Mouse (Mus musculus) MEL (cell line): ENCODE measurements around the gene Fam185a. TPM values are rescaled to one million over a fixed set of nuclear protein-coding genes. Genes with fewer than 3 reads are reported as not detected.

ENCODE experiments used
- DNase-seq: peaks from one replicate; pipeline ENCODE4 v3.0.0; 2011; ENCODE audit warnings: low read depth, low spot score
- H3K27ac ChIP-seq: 2 replicates; pipeline ENCODE4 v1.5.1; 2012; ENCODE audit warnings: low read depth, mild to moderate bottlenecking, control low read depth, low read length, moderate library complexity; ENCODE audit not compliant: control insufficient read depth
- H3K27me3 ChIP-seq, 2 experiments: fragments of 150-350 bp in 1 of 2; sonication (generic) in 1 of 2; 2 replicates each; pipeline ENCODE4 v1.6.1; 2012; ENCODE audit warnings: low read length in 2 of 2, mild to moderate bottlenecking in 2 of 2, improper control_type of control experiment in 1 of 2, moderate library complexity in 1 of 2; ENCODE audit not compliant: insufficient read depth in 2 of 2, control insufficient read depth in 1 of 2
- H3K36me3 ChIP-seq, 2 experiments: 2 replicates each; pipeline ENCODE4 v1.6.1; 2012 to 2014; ENCODE audit warnings: low read length in 2 of 2, improper control_type of control experiment in 1 of 2, inconsistent platforms in 1 of 2, mild to moderate bottlenecking in 1 of 2; ENCODE audit not compliant: insufficient read depth in 2 of 2, control insufficient read depth in 1 of 2
- H3K4me1 ChIP-seq, 2 experiments: fragments of 150-350 bp in 1 of 2; sonication (generic) in 1 of 2; 2 replicates each; pipeline ENCODE4 v1.6.1; 2012; ENCODE audit warnings: low read length in 2 of 2, improper control_type of control experiment in 1 of 2, mild to moderate bottlenecking in 1 of 2; ENCODE audit not compliant: insufficient read depth in 2 of 2, control insufficient read depth in 1 of 2
- H3K4me3 ChIP-seq, 2 experiments: fragments of 150-350 bp in 1 of 2; sonication (generic) in 1 of 2; 2 replicates each; pipeline ENCODE4 v1.5.1; 2012; ENCODE audit warnings: low read depth in 2 of 2, low read length in 2 of 2, mild to moderate bottlenecking in 2 of 2, moderate library complexity in 2 of 2, control low read depth in 1 of 2, improper control_type of control experiment in 1 of 2; ENCODE audit not compliant: control insufficient read depth in 1 of 2, insufficient read depth in 1 of 2
- H3K79me2 ChIP-seq: 2 replicates; pipeline ENCODE4 v1.6.1; 2012; ENCODE audit warnings: mild to moderate bottlenecking, low read length, moderate library complexity; ENCODE audit not compliant: control insufficient read depth, poor library complexity, insufficient read depth
- H3K9ac ChIP-seq: 2 replicates; pipeline ENCODE4 v1.6.1; 2012; ENCODE audit warnings: low read depth, mild to moderate bottlenecking, control low read depth, low read length, moderate library complexity; ENCODE audit not compliant: control insufficient read depth, poor library complexity, severe bottlenecking
- H3K9me3 ChIP-seq: fragments of 150-350 bp; sonication (generic); replicated peaks from 2 replicates; pipeline ENCODE4 v1.6.1; 2012; ENCODE audit warnings: mild to moderate bottlenecking, low read length, improper control_type of control experiment, moderate library complexity; ENCODE audit not compliant: insufficient read depth
- CHD1 ChIP-seq: IDR thresholded peaks from 2 replicates; pipeline ENCODE4 v1.6.1; 2012; ENCODE audit warnings: low read depth, mild to moderate bottlenecking, inconsistent platforms, low read length, improper control_type of control experiment
- CTCF ChIP-seq, 3 experiments: IDR thresholded peaks in 2 of 3; conservative IDR thresholded peaks in 1 of 3; 2 replicates each; pipeline ENCODE4 v1.5.1; 2011 to 2012; ENCODE audit warnings: low read length in 3 of 3, low read depth in 2 of 3, mild to moderate bottlenecking in 2 of 3, improper control_type of control experiment in 1 of 3, inconsistent platforms in 1 of 3, mixed read lengths in 1 of 3, moderate library complexity in 1 of 3; ENCODE audit not compliant: control insufficient read depth in 1 of 3, insufficient read depth in 1 of 3, poor library complexity in 1 of 3, severe bottlenecking in 1 of 3
- ELF1 ChIP-seq: IDR thresholded peaks from 2 replicates; pipeline ENCODE4 v1.6.1; 2014; ENCODE audit warnings: low read depth, mild to moderate bottlenecking, inconsistent platforms, low read length, improper control_type of control experiment, moderate library complexity
- ETS1 ChIP-seq: IDR thresholded peaks from 2 replicates; pipeline ENCODE4 v1.6.1; 2012; ENCODE audit warnings: low read depth, mild to moderate bottlenecking, inconsistent platforms, low read length, improper control_type of control experiment, moderate library complexity
- GABPA ChIP-seq: IDR thresholded peaks from 2 replicates; pipeline ENCODE4 v1.6.1; 2012; ENCODE audit warnings: low read depth, mild to moderate bottlenecking, inconsistent platforms, low read length, improper control_type of control experiment, moderate library complexity
- GATA1 ChIP-seq: IDR thresholded peaks from 2 replicates; pipeline ENCODE4 v1.6.1; 2011; ENCODE audit warnings: low read depth, low read length, improper control_type of control experiment
- HCFC1 ChIP-seq: IDR thresholded peaks from 2 replicates; pipeline ENCODE4 v1.6.1; 2012; ENCODE audit warnings: low read depth, mild to moderate bottlenecking, inconsistent platforms, low read length, improper control_type of control experiment, moderate library complexity
- MAFK ChIP-seq: IDR thresholded peaks from 2 replicates; pipeline ENCODE4 v1.6.1; 2011; ENCODE audit warnings: low read depth, mild to moderate bottlenecking, low read length, improper control_type of control experiment, borderline replicate concordance
- MAZ ChIP-seq: IDR thresholded peaks from 2 replicates; pipeline ENCODE4 v1.6.1; 2012; ENCODE audit warnings: low read depth, mild to moderate bottlenecking, inconsistent platforms, low read length, improper control_type of control experiment
- MEF2A ChIP-seq: IDR thresholded peaks from 2 replicates; pipeline ENCODE4 v1.6.1; 2014; ENCODE audit warnings: low read depth, mild to moderate bottlenecking, inconsistent platforms, low read length, improper control_type of control experiment; ENCODE audit not compliant: poor library complexity, insufficient replicate concordance, severe bottlenecking; ENCODE audit errors: extremely low read depth
- NELFE ChIP-seq: IDR thresholded peaks from 2 replicates; pipeline ENCODE4 v1.6.1; 2011; ENCODE audit warnings: low read depth, low read length, improper control_type of control experiment
- NRF1 ChIP-seq: IDR thresholded peaks from 2 replicates; pipeline ENCODE4 v1.6.1; 2014; ENCODE audit warnings: low read depth, mild to moderate bottlenecking, inconsistent platforms, low read length, improper control_type of control experiment, moderate library complexity; ENCODE audit not compliant: poor library complexity, insufficient read depth, severe bottlenecking
- POLR2AphosphoS2 ChIP-seq: IDR thresholded peaks from 2 replicates; pipeline ENCODE4 v1.6.1; 2011; ENCODE audit warnings: low read length, improper control_type of control experiment
- POLR2AphosphoS5 ChIP-seq: IDR thresholded peaks from 2 replicates; pipeline ENCODE4 v1.6.1; 2012; ENCODE audit warnings: low read depth, borderline replicate concordance, mild to moderate bottlenecking, inconsistent platforms, low read length, moderate library complexity, mixed read lengths
- RCOR1 ChIP-seq: IDR thresholded peaks from 2 replicates; pipeline ENCODE4 v1.6.1; 2012; ENCODE audit warnings: low read depth, mild to moderate bottlenecking, inconsistent platforms, low read length, improper control_type of control experiment
- SIN3A ChIP-seq: IDR thresholded peaks from 2 replicates; pipeline ENCODE4 v1.6.1; 2012; ENCODE audit warnings: low read length, improper control_type of control experiment, inconsistent platforms
- SMC3 ChIP-seq: IDR thresholded peaks from 2 replicates; pipeline ENCODE4 v1.6.1; 2011; ENCODE audit warnings: low read depth, low read length, improper control_type of control experiment
- TAL1 ChIP-seq: IDR thresholded peaks from 2 replicates; pipeline ENCODE4 v1.6.1; 2012; ENCODE audit warnings: mild to moderate bottlenecking, inconsistent platforms, low read length, moderate library complexity, mixed read lengths
- TCF12 ChIP-seq: IDR thresholded peaks from 2 replicates; pipeline ENCODE4 v1.6.1; 2014; ENCODE audit warnings: low read depth, mild to moderate bottlenecking, inconsistent platforms, low read length, improper control_type of control experiment, moderate library complexity
- USF2 ChIP-seq, 2 experiments: IDR thresholded peaks; 2 replicates each; pipeline ENCODE4 v1.6.1; 2011 to 2012; ENCODE audit warnings: improper control_type of control experiment in 2 of 2, low read length in 2 of 2, borderline replicate concordance in 1 of 2, inconsistent platforms in 1 of 2, low read depth in 1 of 2, mild to moderate bottlenecking in 1 of 2; ENCODE audit not compliant: insufficient read depth in 1 of 2
- ZC3H11A ChIP-seq: IDR thresholded peaks from 2 replicates; pipeline ENCODE4 v1.6.1; 2012; ENCODE audit warnings: low read depth, mild to moderate bottlenecking, inconsistent platforms, low read length, improper control_type of control experiment
- ZNF384 ChIP-seq: IDR thresholded peaks from 2 replicates; pipeline ENCODE4 v1.6.1; 2012; ENCODE audit warnings: low read depth, mild to moderate bottlenecking, inconsistent platforms, low read length, improper control_type of control experiment
- polyA plus RNA-seq, 2 experiments: library from polyadenylated mRNA; stranded (reverse) in 1 of 2; unstranded in 1 of 2; fragments of >175 nt in 1 of 2; fragments of >200 nt in 1 of 2; gene quantifications; 2 replicates each; pipeline versions ENCODE4 v1.2.1 to v1.2.4; 2012; ENCODE audit warnings: low replicate concordance in 2 of 2, low read depth in 1 of 2; ENCODE audit not compliant: insufficient read length in 2 of 2, insufficient read depth in 1 of 2, missing spikeins in 1 of 2
- total RNA-seq: library from RNA; depleted of rRNA; stranded (reverse); fragments of 300-350 nt; gene quantifications from 2 replicates; pipeline ENCODE4 v1.2.3, GENCODE M21; 2012

Fam185a gene
- total and polyA plus RNA-seq, 3 experiments = 20.2 to 28.3 TPM; not detected in 1

- Histone ChIP-seq H3K4me1 (no peaks in the 10 kb centered on the region), H3K9me3 (no peaks in the 10 kb centered on the region), H3K4me3 (no peak overlapping the region), H3K27ac (no peak overlapping the region), H3K36me3 (no peaks in the 10 kb centered on the region), H3K9ac (no peak overlapping the region), H3K27me3 (peaks cover 0 to 1% of the 10 kb centered on the region in 2 experiments; a peak in 2 of 4 replicates), H3K79me2 (no peaks in the 10 kb centered on the region)
- no peak for DNase-seq
- TF ChIP-seq GABPA = no peak
- TF ChIP-seq MAZ = no peak
- no peak for TF ChIP-seq ELF1
- TF ChIP-seq ZC3H11A = no peak
- no peak for TF ChIP-seq POLR2AphosphoS5
- no peak for TF ChIP-seq TAL1
- no peak for TF ChIP-seq CHD1
- no peak for TF ChIP-seq SIN3A
- no peak for TF ChIP-seq CTCF (IDR thresholded peaks at IDR 0.05 in 2 of 3, conservative IDR thresholded peaks at IDR 0.05 in 1 of 3; ENCODE audit: control insufficient read depth in 1 of 3, insufficient read depth in 1 of 3, low read depth in 2 of 3, low read length in 3 of 3, poor library complexity in 1 of 3, severe bottlenecking in 1 of 3)
These were observed 66.7 kb downstream of the Fam185a start for GRCm38 (mm10) chr5:21491469-21491868.

GRCm38 (mm10) chr5:21492213-21492612, 67.5 kb downstream of the Fam185a start:
- TF ChIP-seq MAFK (no peak), POLR2AphosphoS2 (no peak), ETS1 (no peak), RCOR1 (no peak), NELFE (no peak), GABPA (no peak), MEF2A (no peak), NRF1 (no peak), TCF12 (no peak), USF2 (IDR thresholded peaks at IDR 0.05; ENCODE audit: borderline replicate concordance in 1 of 2, insufficient read depth in 1 of 2, low read depth in 1 of 2, low read length in 2 of 2) (no peak), ZNF384 (no peak), TAL1 (no peak), POLR2AphosphoS5 (no peak), HCFC1 (no peak), MAZ (no peak), CHD1 (no peak), GATA1 (no peak), SMC3 (no peak)
- no peak overlapping the region for H3K27ac ChIP-seq
- H3K36me3 ChIP-seq = no peaks in the 10 kb centered on the region
- H3K9ac ChIP-seq = no peak overlapping the region
- no peaks in the 10 kb centered on the region for H3K4me1 ChIP-seq
- no peaks in the 10 kb centered on the region for H3K79me2 ChIP-seq
- H3K4me3 ChIP-seq = no peak overlapping the region
- DNase-seq = no peak
- H3K9me3 ChIP-seq = no peaks in the 10 kb centered on the region
- H3K27me3 ChIP-seq = peaks cover 0 to 1% of the 10 kb centered on the region in 2 experiments; a peak in 2 of 4 replicates
